Mouse (Mus musculus): ENCODE results near the gene Vmn2r4. TPM values are rescaled to one million over a fixed set of nuclear protein-coding genes. Genes with fewer than 3 reads are reported as not detected.
"Not testable (repeated sequence)": the region's sequence is repeated elsewhere in the genome, so short reads cannot be mapped to it uniquely, and the experiment has no call there.

Vmn2r4 gene
- total RNA-seq (2021) = not detected
- polyA plus RNA-seq (2012; rRNA removed) = not detected in 2 replicates
- long read RNA-seq = 0 reads

DNA sequence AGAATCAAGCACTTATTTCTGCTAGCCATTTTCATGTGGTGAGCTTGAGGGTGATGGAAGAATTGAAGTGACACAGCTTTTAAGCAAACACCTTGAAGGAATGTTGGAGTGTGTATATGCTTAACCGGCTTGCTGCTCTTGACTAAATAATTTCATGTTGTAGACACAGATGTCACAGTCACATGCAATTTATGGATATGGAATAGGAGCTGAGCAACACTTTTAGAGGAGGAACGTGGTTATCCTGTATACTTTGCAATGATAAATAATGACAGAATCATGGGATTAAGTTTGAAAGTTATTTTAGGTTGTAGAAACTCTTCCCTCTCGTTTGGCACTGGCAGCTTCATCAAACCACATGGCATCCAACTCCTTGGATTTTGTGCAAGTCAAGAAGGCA lies at the start of gene Vmn2r4:
TSS of gene Vmn2r4 (minus strand) at position 101 of the 400 bp plus-strand sequence.
- DNase-seq = not testable (repeated sequence)

GRCm38 (mm10) chr3:64434261-64434660 lies 19.1 kb upstream of the Vmn2r4 start:
- not testable (repeated sequence) for DNase-seq

- DNase-seq = not testable (repeated sequence)
These were observed 13.1 kb upstream of the Vmn2r4 start for GRCm38 (mm10) chr3:64428117-64428798.

DNA sequence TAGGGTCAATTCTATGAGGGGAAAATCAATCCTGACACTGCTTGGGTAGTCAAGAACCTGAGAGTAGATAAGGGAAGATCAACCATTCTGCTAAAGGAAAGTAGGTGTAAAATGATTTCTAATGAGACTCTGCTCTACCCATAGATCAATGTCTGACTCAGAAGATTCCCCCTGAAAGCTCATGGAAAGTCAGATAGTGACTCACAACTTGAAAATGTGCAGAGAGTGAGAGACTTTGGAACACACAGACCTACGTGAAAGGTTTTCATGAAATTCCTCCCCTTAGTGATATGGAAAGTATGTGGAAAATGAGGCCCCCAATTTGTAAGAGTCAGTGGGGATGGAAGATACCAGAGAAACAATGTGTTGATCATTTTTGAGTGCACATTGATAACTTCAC lies 7.0 kb upstream of the Vmn2r4 start:
- DNase-seq = not testable (repeated sequence)

- not testable (repeated sequence) for DNase-seq
These were observed 2.3 kb upstream of the Vmn2r4 start for GRCm38 (mm10) chr3:64417477-64417876.

DNA sequence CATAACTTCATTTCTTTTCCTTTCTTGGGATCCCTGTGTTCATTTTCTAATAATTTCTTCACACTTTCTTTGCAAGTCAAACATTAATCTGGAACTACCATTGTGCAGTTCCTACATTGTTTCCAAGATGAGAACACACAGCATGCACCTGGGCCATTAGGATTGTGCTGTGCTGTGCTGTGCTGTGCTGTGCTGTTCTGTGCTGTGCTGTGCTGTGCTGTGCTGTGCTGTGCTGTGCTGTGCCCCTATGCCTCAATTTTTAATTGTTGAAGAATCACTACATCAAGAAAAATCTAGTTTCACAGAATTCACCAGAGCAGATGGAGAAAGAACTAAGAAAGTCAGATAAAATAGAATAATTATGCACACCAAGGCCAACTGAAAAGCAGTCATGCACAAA lies 915 bp downstream of the Vmn2r4 start:
- not testable (repeated sequence) for DNase-seq

DNA sequence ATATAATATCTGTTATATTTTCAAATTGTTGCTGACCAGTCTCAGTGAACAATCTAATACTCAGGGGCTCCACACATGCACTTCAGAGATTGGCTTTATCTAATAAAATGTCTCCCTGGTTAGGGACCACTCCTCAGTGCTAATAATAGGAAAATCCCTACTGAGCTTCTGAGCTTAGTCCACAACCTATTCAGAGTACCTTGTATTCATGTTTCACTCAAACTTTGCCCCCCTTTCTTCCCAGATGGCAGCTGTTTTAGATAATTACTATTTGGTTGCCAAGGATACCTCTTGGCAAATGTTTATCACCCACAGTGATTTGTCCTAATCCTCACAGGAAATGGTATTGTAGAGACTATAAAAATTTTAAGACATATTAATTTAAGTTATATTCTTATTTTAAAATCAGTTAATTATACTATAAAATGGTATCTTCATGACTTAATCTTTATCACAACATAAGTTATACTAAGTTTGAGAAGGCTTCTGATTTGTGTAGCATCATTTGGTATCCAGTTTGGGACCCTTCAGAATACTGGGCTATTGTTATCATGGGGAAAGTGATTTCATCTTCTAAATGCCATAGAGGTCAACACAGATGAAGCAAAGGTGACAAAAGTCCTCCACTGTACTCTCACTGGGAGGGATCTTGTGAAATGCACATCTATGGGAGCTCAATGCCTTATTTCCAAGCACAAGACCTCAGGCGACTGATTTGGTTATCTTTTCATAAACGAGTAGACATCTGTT lies 55.7 kb downstream of the Vmn2r4 start:
- no peak for DNase-seq

Other genes with a start within 250 kb of the Vmn2r4 start
- not detected for gene Vmn2r3, start 125.7 kb downstream of the Vmn2r4 start, total RNA-seq (2021)
- not detected in 2 replicates for gene Vmn2r3, start 125.7 kb downstream of the Vmn2r4 start, polyA plus RNA-seq (2012; rRNA removed)
- gene Vmn2r5, start 94.5 kb upstream of the Vmn2r4 start, total RNA-seq (2021) = not detected
- gene Vmn2r5, start 94.5 kb upstream of the Vmn2r4 start, polyA plus RNA-seq (2012; rRNA removed) = not detected in 2 replicates
- not detected for gene Vmn2r6, start 150.5 kb upstream of the Vmn2r4 start, total RNA-seq (2021)
- gene Vmn2r6, start 150.5 kb upstream of the Vmn2r4 start, polyA plus RNA-seq (2012; rRNA removed) = not detected in 2 replicates

Data from adrenal gland, adult 2 months (tissue).